Mouse (Mus musculus) kidney, postnatal 0 days (tissue): ENCODE data around the gene Cracr2b. TPM values are rescaled to one million over a fixed set of nuclear protein-coding genes. Genes with fewer than 3 reads are reported as not detected.
A peak's percentile ranks its signal among the peaks of the same experiment; 100 is the strongest.

ENCODE experiments used
- ATAC-seq: fragments of 200-750 bp; cut with Nextera tagmentation; replicated peaks from 2 replicates; pipeline ENCODE4 v1.8.0; 2017; ENCODE audit warnings: low read depth, moderate number of reproducible peaks, moderate TSS enrichment, moderate library complexity; ENCODE audit not compliant: low FRiP score
- DNase-seq: peaks from one replicate; pipeline ENCODE4 v3.0.0-alpha.2; 2016; ENCODE audit warnings: low spot score
- H3K27ac ChIP-seq: fragments of 300-500 bp; sonication (generic); 2 replicates; pipeline ENCODE4 v1.5.1; 2014; ENCODE audit warnings: mild to moderate bottlenecking
- H3K27me3 ChIP-seq: fragments of 300-500 bp; sonication (generic); 2 replicates; pipeline ENCODE4 v1.6.1; 2014; ENCODE audit warnings: low read length, mixed read lengths; ENCODE audit not compliant: insufficient read depth
- H3K36me3 ChIP-seq: fragments of 300-500 bp; sonication (generic); 2 replicates; pipeline ENCODE4 v1.6.1; 2014; ENCODE audit warnings: low read length, mixed read lengths; ENCODE audit not compliant: insufficient read depth
- H3K4me1 ChIP-seq: fragments of 300-500 bp; sonication (generic); replicated peaks from 2 replicates; pipeline ENCODE4 v1.6.1; 2014; ENCODE audit warnings: antibody characterized with exemption, low read length, mixed read lengths; ENCODE audit not compliant: insufficient read depth
- H3K4me2 ChIP-seq: fragments of 300-500 bp; sonication (generic); 2 replicates; pipeline ENCODE4 v1.6.1; 2014; ENCODE audit warnings: mild to moderate bottlenecking, low read length, moderate library complexity, mixed read lengths
- H3K4me3 ChIP-seq: fragments of 300-500 bp; sonication (generic); replicated peaks from 2 replicates; pipeline ENCODE4 v1.5.1; 2014; ENCODE audit warnings: low read depth, low read length
- H3K9ac ChIP-seq: fragments of 300-500 bp; sonication (generic); 2 replicates; pipeline ENCODE4 v1.6.1; 2014; ENCODE audit warnings: low read depth, low read length
- H3K9me3 ChIP-seq: fragments of 300-500 bp; sonication (generic); replicated peaks from 2 replicates; pipeline ENCODE4 v1.6.1; 2016; ENCODE audit warnings: low read length, inconsistent platforms, mixed read lengths
- CTCF ChIP-seq: IDR thresholded peaks from 2 replicates; pipeline ENCODE4 v1.5.1; 2016; ENCODE audit warnings: antibody characterized with exemption, low read depth, mild to moderate bottlenecking, moderate library complexity
- WGBS: fragments of 180-500 bp; shearing (Covaris S2); extraction: QIAGEN DNeasy Blood & Tissue Kit; methylation state at CpG from one replicate; pipeline ENCODE4 v1.1.7; 2014; 5-methylcytosine and 5-hydroxymethylcytosine counted together
- polyA plus RNA-seq: library from polyadenylated mRNA; unstranded; fragments of >200 nt; fragmentation: Nextera tagmentation; extraction: Ambion mirVana; gene quantifications from 2 replicates; pipeline ENCODE4 v1.2.1, GENCODE M21; 2015

Cracr2b gene
- polyA plus RNA-seq, 1 experiment from 2014 or later, result 16.1 TPM

DNA sequence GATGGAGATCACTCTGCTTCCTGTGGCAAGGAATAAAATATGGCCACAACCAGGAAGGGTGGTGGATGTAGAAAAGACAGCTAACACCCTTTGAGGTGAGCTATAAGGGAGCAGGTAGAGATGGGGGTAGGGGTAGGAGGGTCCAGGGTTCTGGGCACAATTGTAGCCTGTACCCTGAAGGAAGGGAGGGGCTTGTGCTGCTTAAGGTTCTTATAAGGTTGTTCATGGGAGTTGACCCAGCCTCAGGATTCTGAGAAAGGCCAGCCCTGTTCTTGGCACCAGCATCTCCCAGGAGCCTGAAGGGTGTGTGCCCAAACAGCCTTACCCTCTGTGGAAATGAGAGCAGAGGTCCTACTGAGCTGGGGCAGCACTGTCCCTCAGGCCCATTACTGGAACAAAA lies 9.0 kb upstream of the Cracr2b start:
- H3K4me3 ChIP-seq, result no peak overlapping the region
- H3K4me1 ChIP-seq, result 0 out of 2 replicates have a peak, but pooled peaks cover 7% of the 10 kb centered on the region
- peaks cover 17% of the 10 kb centered on the region; the same call in 1 of the 2 replicates for H3K36me3 ChIP-seq
- no peak overlapping the region for H3K27ac ChIP-seq
- H3K9me3 ChIP-seq, result no peaks in the 10 kb centered on the region
- H3K9ac ChIP-seq, result no peak overlapping the region
- no peak for TF ChIP-seq CTCF
- no peak for DNase-seq
- no peaks in the 10 kb centered on the region for H3K27me3 ChIP-seq
- no peak for ATAC-seq
- H3K4me2 ChIP-seq, result no peak overlapping the region

DNA sequence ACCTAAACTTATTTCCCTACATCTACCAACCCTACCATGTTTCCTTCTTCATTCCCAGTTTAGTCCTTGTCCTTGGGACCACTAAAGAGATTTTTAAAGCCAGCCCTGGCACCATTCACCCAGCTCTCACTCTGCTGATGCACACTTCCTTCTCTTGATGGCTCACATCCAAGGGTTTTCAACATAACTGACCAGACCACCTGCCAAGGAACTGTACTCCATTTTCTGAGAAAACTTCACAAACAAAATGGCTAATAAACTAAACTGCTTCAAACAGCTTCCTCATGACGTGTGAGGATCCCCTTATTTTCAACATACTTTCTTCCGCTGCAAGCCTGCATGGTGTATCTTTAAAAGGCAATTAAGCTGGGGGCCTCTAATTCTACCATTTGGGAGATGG lies 7.3 kb upstream of the Cracr2b start:
- Histone ChIP-seq H3K4me3 (no peak overlapping the region), H3K27ac (no peak overlapping the region), H3K9ac (no peak overlapping the region), H3K4me1 (0 out of 2 replicates have a peak, but pooled peaks cover 3% of the 10 kb centered on the region), H3K4me2 (no peak overlapping the region), H3K27me3 (no peaks in the 10 kb centered on the region), H3K36me3 (peaks cover 22% of the 10 kb centered on the region), H3K9me3 (no peaks in the 10 kb centered on the region)
- WGBS, result 74% methylated on average over 2 of the region's 2 CpGs
- no peak for DNase-seq
- no peak for ATAC-seq
- no peak for TF ChIP-seq CTCF

GRCm38 (mm10) chr7:141454967-141455551 lies 5.8 kb upstream of the Cracr2b start, which contains the start of gene Pnpla2:
Pnpla2 (plus strand) TSS chr7:141455198.
- Histone ChIP-seq H3K9me3 (no peaks in the 10 kb centered on the region), H3K4me2 (peak within 1 kb of the TSS; percentile 72), H3K9ac (peak within 1 kb of the TSS; percentile 74), H3K27me3 (no peaks in the 10 kb centered on the region), H3K4me3 (peak within 1 kb of the TSS; percentile 74), H3K36me3 (peaks cover 24% of the 10 kb centered on the region), H3K4me1 (0 out of 2 replicates have a peak, but pooled peaks cover 3% of the 10 kb centered on the region), H3K27ac (peak within 1 kb of the TSS; percentile 96)
- peak; percentile 45 for TF ChIP-seq CTCF
- 1% methylated on average over 38 of the region's 45 CpGs for WGBS
- DNase-seq (peak; percentile 96), ATAC-seq (peak; percentile 82)

- Histone ChIP-seq H3K9me3 (no peaks in the 10 kb centered on the region), H3K27me3 (no peaks in the 10 kb centered on the region), H3K4me3 (peak overlapping the region; percentile 74), H3K27ac (peak overlapping the region; percentile 96), H3K4me1 (0 out of 2 replicates have a peak, but pooled peaks cover 3% of the 10 kb centered on the region), H3K9ac (peak overlapping the region; percentile 74), H3K4me2 (peak overlapping the region; percentile 72), H3K36me3 (peaks cover 23% of the 10 kb centered on the region)
- DNase-seq (peak; percentile 87), ATAC-seq (peak; percentile 37)
- no peak for TF ChIP-seq CTCF
- WGBS, result 1% methylated on average over 23 of the region's 23 CpGs
These were observed 5.1 kb upstream of the Cracr2b start for GRCm38 (mm10) chr7:141455610-141456314.

DNA sequence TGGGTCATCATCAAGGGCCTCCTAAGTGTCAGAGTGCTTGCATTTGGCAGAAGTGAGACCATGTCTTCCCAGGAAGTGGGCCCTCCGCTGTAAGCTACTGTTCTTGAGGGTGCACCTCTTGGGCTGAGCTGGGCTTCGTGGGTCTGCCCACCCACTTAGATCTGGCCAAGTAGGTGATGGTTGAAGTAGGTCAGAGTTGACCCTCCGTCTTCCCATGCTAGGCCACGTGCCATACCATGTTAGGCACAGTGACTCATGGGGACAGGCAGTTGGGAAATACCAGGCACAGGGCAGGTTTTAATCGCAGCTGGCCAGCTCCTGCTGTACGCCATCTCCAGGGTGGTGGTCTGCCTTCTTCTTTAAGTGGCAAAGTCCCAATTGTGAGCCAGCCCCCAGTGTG lies 4.2 kb upstream of the Cracr2b start:
- 95% methylated on average over 6 of the region's 6 CpGs for WGBS

DNA sequence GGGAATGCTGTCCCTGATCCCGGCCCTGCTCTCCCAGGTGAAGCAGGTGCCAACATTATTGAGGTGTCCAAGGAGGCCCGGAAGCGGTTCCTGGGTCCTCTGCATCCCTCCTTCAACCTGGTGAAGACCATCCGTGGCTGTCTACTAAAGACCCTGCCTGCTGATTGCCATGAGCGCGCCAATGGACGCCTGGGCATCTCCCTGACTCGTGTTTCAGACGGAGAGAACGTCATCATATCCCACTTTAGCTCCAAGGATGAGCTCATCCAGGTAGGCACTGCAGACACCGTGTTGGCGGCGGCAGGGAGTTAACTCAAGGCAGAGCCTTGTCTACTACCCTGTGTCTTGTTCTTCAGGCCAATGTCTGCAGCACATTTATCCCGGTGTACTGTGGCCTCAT lies 3.7 kb upstream of the Cracr2b start:
- Histone ChIP-seq H3K27me3 (no peaks in the 10 kb centered on the region), H3K9me3 (no peaks in the 10 kb centered on the region), H3K4me3 (no peak overlapping the region), H3K27ac (no peak overlapping the region), H3K36me3 (peaks cover 13% of the 10 kb centered on the region; the same call in 1 of the 2 replicates), H3K4me1 (peaks cover 10% of the 10 kb centered on the region), H3K4me2 (no peak overlapping the region), H3K9ac (no peak overlapping the region)
- DNase-seq (no peak), ATAC-seq (no peak)
- WGBS, result 95% methylated on average over 14 of the region's 14 CpGs
- no peak for TF ChIP-seq CTCF

More for the DNA sequence above, 4.2 kb upstream of the Cracr2b start:
- DNase-seq (no peak), ATAC-seq (no peak)
- Histone ChIP-seq H3K4me3 (no peak overlapping the region), H3K4me2 (peak overlapping the region; percentile 72), H3K36me3 (peaks cover 15% of the 10 kb centered on the region), H3K9ac (no peak overlapping the region), H3K27ac (no peak overlapping the region), H3K9me3 (no peaks in the 10 kb centered on the region), H3K4me1 (peaks cover 5% of the 10 kb centered on the region), H3K27me3 (no peaks in the 10 kb centered on the region)
- TF ChIP-seq CTCF, result no peak
